Mouse (Mus musculus) kidney, adult 18-20 months (tissue): ENCODE measurements at regions not wholly inside any gene's neighbourhood (a gene's known extent, or its start where the extent isn't known, plus 50 kb on each side); places are given as distances from the start of the nearest gene placed in this dataset.

ENCODE experiments used
- DNase-seq: peaks from one replicate; pipeline ENCODE4 v3.0.0; 2021

- DNase-seq = no peak
Measured at GRCm38 (mm10) chr7:78971644-78972313, 58.6 kb downstream of the Isg20 start.

- no peak for DNase-seq
Measured at GRCm38 (mm10) chr7:78989751-78990206, 63.5 kb upstream of the Acan start.

- peak; percentile 4 for DNase-seq
Measured at GRCm38 (mm10) chr7:78990302-78991038, 62.8 kb upstream of the Acan start.

GRCm38 (mm10) chr7:78992991-78993390 is 60.3 kb upstream of the Acan start:
- no peak for DNase-seq

- DNase-seq = no peak
Measured at GRCm38 (mm10) chr7:78994134-78994533, 59.1 kb upstream of the Acan start.

GRCm38 (mm10) chr7:78995034-78995433 is 58.2 kb upstream of the Acan start:
- no peak for DNase-seq

- no peak for DNase-seq
Measured at GRCm38 (mm10) chr7:78995820-78996219, 57.5 kb upstream of the Acan start.
